Mouse (Mus musculus) layer of hippocampus, adult 11-12 months (tissue): ENCODE results near the gene Fgfrl1.
"Not testable (repeated sequence)": the region's sequence is repeated elsewhere in the genome, so short reads cannot be mapped to it uniquely, and the experiment has no call there.

Source experiments
- DNase-seq: peaks from one replicate; pipeline ENCODE4 v3.0.0; 2022; ENCODE audit warnings: low spot score

The Fgfrl1 gene

DNA sequence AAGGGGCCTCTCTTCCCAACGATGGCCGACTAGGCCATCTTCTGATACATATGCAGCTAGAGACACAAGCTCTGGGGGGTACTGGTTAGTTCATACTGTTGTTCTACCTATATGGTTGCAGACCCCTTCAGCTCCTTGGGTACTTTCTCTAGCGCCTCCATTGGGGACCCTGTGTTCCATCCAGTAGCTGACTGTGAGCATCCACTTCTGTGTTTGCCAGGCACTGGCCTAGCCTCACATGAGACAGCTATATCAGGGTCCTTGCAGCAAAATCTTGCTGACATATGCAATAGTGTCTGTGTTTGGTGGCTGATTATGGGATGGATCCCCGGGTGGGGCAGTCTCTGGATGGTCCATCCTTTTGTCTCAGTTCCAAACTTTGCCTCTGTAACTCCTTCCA, 59.1 kb downstream of the Fgfrl1 start:
- not testable (repeated sequence) for DNase-seq
